Mouse (Mus musculus) activated CD4-positive, CD25-positive, alpha-beta regulatory T cell, adult 4 months (primary cell): ENCODE measurements around the gene Uri1. TPM values are rescaled to one million over a fixed set of nuclear protein-coding genes. Genes with fewer than 3 reads are reported as not detected.

ENCODE experiments used
- ATAC-seq: one replicate; pipeline ENCODE4 v1.8.0; 2017
- polyA plus RNA-seq, 2 experiments: library from polyadenylated mRNA; unstranded; fragments of 100-300 nt; shearing (Covaris generic); gene quantifications; one replicate each; pipeline ENCODE4 v1.2.1; 2017

Uri1 gene
- polyA plus RNA-seq: 10 to 100 TPM; 12.3 to 21.5 TPM

DNA sequence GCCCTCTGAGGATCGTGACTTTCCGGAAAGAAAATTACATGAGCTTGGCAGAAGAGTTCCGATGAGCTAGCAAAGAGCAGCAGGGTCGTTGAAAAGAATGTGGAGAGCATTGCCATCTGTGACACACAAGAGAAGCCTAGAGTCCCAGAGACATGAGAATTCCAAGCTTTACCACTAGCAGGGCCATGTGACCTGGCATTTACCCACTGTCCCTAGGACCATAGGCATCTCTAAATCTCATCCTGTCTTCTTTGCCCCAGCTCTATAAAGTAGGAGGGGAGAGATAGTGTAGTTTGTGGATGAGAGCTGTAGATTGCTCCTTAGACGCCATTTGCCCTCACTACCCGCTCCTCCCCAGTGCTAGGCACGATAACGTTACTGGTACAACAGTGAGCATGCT is at the start of gene Uri1:
Gene Uri1, minus strand, starts transcription at position 101 of the 400 bp plus-strand sequence.
- no peak for ATAC-seq

DNA sequence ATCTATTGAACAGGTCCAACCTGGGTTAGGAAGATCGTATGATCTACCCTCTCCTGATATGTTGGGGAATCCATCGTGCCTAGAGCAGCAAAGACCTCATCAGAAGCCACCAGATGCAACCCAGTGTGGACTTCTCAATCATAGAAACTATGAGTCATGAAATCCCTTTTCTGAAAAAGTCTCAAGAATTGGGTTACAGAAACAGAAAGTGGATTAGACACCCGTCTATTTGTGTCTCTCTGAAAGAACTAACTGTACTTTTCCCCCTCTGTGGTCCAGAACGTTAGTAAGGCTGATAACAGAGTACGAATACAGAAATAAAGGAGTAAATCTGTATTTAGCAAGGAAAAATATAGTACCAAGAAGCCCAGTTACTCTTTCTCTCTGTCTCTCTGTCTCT is 47.7 kb upstream of the Uri1 start:
- peak; percentile 52 for ATAC-seq

DNA sequence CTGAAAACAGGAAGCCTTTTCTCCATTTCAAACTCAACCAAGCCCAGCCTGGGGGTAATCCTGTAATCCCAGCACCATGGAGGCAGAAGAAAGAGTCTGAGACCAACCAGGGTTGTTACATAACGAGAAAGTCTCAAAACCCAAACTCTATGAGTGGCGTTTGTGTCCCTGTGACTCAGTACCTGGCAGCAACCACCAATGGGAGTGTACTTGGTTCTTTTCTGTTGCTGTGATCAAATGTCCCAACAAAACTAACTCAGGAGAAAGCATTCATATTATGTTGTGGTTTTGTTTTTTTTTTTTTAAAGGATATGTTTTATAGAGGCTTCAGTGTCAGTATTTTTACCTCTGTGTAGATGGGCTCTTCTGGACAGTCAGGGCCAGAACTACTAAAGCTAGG is 47.3 kb upstream of the Uri1 start:
- no peak for ATAC-seq

DNA sequence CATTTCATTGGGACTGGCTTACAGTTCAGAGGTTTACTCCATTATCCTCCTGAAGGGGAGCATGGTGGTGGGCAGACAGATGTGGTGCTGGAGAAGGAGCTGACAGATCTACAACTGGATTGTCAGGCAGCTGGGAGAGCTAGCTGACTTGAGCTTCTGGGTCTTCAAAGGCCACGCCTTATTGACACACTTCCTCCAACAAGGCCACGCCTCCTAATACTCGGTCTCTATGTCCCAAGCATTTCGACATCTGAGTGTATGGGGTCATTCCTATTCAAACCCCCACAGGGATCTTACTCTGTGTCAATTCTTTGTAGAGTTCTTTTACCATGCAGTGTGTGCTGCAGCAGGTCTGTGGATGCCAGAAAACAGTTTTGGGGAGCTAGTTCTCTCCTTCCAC is 41.1 kb upstream of the Uri1 start:
- no peak for ATAC-seq

DNA sequence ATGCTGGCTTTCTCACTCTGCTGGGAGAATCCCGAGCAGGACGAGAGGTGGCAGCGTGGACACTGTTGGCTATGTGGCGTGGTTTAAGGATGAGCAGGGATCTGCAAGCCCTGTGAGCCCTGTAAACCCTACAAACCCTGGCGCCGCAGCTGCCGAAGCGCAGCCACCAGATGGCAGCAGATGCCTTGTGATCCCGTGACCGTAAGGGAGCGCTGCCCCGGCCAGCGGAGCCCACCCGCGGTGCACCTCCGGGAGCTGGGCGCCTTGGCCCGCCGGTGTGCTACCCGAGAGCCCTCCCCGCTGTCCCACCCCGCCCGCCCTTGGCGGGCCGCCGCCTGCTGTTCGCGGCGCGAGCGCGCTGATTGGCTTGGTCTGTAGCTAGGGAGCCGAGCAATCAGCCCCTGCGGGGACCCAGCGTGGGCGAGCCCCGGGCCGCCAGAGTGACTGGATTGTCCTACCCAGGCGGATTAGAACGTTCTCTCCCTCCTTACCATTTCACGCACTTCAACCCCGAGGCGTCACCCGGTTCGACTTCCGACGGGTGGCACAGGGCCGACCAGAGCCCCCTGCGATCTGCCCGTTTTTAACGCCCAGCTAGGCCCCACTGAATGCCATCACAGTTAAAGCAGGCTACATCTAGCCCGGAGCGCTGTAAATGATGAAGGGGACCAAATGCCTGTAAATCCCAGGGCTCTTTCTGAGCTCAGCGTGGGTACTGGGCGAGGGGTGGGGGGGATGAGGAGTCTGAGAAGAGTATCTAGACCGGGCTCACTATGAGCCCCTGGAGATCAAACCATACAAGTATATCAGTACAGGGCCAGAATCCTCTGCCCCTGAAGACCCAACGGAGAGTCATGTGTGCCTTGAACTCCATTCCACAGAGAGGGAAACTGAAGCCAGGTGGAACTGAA is 38.0 kb upstream of the Uri1 start:
- ATAC-seq: peak; percentile 81

DNA sequence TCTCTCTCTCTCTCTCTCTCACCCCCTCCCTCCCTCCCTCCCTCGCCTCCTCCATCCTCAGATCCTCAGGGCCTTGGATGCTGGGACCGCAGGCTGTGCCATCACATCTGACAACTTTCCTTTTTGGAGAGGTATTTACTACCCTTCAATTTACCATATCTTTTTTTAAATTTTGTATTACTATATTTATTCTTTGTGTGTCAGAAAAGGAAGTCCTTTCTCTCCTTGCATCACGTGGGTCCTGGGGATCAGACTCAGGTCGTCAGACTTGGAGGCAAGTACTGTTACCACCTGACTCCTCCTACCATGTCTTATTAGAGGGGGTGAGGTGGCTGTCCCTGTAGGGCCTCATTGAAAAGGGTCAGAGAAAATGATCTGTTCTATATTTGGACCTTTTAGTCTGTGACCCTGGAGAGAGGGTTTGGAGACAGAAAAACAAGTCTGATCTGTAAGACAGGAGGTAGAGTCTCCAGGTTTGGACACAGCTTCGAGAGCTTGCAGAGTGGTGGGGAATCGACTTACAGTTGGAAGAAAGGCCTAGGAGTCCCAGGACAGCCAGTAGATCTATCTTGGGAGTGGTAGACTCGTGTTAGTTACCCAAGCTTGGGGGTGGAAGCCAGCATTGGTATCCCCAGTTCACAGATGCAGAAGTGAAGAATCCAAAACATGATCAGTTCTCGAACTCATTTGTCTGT is 36.4 kb upstream of the Uri1 start:
- no peak for ATAC-seq

DNA sequence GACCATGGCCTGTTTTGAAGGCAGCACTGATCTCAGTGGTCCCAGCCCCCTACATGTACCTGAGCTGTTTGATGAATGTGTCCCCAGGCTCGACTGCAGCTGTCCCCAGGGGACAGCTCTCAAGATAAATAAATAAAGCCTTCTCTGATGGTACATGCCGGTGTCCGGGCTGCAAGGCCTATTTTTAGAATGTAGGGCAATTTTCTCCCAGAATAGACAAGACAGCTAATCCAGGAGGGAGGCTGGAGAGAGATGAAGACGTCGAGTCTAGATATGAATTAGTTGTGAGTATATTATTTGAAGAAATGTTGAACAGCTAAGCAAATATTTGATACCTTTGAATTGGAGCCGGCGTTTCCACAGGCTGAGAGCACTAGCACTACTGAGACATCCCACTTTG is 35.7 kb upstream of the Uri1 start:
- ATAC-seq: no peak

DNA sequence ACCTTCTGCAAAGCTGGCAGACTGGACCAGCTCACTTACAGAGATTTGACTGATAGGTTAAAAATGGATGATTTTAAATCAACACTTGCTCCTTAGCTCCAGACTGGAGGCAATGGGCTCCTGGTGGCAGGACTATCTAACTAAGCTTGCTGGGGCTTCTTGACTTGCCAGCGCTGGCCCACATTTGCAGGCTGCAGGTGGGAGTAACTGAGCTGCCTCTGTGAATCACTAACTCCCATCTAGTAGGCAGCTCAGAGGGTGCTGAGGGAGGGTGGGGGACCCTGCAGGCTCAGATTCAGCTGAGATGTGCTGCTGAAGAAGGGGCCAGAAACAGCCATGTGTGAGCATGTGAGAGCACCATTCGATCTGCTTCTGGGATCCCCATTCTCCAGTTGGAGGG is 32.6 kb upstream of the Uri1 start:
- no peak for ATAC-seq

DNA sequence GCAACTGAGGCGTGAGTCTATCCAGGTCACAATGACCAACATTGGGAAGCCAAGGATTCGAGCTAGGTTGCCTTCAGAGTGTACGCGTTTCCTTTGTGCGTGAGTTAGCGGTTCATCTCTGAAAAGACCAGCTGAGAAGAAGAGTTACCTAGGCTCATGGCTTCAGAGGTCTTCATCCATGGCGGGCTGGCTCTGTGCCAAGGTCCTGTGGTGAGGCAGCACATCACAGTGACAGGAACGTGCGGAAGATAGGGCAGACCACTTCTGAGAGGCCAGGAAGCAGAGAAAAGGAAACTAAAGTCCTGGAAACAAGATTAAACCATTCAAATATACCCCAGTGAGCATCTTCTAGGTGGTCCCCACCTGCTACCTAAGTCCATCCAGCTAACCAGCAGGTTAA is 30.9 kb upstream of the Uri1 start:
- no peak for ATAC-seq

DNA sequence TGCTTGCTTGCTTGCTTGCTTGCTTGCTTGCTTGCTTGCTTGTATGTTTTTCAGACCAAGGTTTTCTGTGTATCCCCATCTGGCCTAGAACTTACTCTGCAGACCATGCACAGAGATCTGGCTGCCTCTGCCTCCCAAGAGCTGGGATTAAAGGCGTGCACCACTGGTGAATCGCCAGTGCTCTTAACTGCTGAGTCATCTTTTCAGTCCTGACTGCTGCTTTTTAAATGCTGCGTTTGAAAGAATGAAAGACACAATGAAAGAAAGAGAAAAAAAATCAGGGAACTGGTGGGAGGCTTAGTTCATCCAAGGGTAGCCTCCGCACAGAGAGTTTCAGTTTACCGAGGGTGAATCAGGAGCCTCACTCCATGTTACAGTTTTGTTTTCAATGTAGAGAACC is 23.9 kb upstream of the Uri1 start:
- ATAC-seq: no peak

DNA sequence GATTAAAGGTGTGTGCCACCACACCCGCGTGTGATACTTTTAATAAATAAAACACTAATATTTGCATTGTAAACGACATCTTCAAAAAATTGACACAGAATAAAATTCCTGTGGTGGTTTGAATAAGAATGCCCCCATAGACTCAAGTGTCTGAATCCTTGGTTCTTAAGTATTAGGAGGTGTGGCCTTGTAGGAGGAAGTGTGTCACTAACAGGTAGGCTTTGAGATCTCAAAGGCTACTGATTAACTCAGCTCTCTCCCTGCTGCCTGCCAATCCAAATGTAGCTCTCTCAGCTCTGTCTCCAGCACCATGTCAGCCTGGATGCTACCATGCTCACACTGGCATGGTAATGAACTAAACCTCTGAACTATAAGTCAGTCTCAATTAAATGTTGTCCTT is 17.9 kb upstream of the Uri1 start:
- no peak for ATAC-seq

DNA sequence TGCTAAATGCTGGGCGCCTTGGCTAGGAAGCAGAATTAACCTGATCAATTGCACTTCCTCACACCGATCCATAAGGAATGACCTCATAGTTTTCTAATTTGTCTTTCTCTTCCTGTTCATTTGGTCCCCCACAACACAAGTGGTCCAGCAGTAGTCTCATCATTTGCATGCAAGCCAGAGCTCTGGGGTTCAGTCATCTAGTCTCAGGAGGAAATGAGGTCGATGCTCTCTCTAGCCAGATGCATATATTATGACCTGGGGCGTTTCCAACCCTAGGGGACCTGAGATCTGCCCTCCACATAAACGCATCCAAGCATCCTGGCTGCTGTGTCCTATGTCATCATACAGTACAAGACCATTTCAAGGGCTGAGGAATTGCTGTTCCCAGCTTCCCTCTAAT is 14.2 kb upstream of the Uri1 start:
- ATAC-seq: no peak

DNA sequence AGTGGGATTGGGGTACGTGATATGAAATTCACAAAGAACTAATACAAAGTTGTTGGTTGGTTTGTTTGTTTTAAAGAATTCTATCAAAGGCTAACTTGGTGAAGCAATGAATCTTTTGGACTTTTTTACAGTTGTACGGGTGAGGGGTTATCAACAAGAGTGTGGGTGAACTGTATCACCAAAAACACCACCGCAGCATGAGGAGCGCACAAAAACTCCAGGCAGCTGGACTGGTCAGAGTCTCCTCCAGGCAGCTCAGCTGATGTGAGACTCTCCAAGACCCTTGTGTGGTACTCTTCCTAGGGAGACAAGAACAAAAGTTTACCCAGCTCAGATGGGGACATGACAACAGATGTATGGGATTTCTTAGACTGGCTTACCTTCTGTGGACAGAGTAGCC is 7.8 kb upstream of the Uri1 start:
- no peak for ATAC-seq

DNA sequence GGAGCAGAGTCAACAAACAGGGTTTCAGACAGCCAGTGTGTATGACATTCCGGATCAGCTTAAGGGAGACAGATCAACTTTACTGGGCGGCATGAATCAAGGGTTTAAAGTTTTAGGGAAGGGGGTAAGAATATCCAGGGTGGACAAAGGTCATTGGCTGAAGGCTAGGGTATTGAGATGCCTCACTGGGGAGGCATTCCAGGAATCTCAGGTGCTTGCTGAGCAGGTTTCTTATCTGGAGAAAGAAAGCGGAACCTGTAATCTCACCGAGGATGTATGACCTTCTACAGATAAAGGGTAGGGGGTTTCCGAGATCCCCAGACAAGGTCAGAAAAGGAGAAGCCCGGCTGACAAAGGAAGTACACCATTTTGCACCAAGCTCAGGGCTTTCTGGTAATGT is 7.3 kb upstream of the Uri1 start:
- ATAC-seq: no peak

DNA sequence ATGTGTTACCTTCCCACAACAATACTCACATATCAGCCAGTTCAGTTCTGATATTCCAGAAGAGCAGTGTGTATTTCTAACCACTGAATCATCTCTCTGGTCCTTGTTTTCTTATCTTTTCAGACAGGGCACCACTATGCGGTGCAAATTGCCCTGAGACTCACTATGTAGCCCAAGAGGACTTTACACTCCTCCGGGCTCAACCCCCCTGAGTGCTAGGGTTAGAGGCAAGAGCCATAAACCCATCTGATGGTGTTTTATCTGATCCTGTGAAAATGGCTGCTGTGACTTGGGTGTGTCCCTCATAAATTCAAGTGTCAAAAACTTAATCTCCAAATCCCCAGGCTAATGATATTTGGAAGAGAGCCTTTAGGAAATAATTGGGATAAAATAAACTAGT is 6.6 kb upstream of the Uri1 start:
- no peak for ATAC-seq

DNA sequence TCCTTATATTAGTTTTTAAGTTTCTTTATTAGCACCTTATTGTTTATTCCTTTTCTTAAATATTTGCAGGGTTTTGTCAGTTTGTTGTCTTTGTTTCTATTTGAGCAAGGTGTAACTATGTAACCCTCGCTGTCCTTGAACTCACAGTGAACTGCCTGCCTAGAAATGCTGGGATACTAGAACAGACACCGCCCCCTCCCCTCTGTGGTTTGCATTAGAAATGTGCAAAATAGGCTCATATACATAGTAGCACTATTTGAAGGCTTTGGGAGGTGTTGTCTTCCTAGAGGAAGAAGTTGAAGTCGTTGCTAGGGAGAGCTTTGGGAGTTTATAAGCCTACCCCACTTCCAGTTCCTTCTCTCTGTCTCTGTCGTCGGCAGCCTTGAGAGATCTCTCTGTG is 5.7 kb upstream of the Uri1 start:
- ATAC-seq: no peak

DNA sequence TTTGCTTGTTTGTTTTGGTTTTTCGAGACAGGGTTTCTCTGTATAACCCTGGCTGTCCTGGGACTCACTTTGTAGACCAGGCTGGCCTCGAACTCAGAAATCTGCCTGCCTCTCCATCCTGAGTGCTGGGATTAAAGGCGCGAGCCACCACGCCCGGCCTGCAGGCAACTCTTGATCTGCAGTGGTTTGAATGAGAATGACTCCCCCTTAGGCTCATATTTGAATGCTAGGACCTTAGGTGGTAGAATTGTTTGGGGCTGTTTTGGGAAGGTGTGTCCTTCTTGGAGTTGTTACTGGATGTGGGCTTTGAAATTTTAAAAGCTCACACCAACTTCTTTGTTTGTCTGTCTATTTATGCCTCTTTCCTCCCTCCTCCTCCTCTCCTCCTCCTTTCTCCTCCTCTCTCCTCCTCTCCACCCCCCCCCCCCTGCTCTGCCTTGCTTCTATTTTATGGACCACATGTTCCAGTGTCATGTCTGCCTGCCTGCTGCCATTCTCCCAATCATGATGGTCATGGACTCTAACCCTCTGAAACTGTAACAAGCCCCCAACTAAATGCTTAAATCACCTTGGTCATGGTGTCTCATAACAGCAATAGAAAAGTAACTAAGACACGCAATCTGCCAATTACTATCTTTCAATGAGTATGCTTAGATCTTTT is 4.7 kb upstream of the Uri1 start:
- no peak for ATAC-seq

DNA sequence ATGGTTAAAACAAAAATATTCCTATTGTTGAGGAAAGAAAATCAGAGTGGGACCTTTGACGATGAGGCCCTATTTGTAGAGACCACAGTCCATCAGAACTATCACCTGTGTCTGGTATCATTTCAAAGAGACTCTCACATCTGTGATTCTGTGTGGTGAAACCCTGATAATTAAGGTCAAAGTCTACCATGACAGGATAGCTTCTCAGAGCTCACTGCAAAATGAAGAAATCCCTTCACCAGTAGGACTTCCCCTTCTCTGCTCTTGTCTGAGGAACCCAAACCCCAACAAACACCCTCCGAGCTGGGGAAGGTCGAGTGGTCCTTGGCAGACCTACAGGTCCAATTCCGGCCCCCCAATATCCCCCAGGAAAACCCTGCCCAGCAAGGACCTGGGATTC is 1.5 kb upstream of the Uri1 start:
- ATAC-seq: no peak

DNA sequence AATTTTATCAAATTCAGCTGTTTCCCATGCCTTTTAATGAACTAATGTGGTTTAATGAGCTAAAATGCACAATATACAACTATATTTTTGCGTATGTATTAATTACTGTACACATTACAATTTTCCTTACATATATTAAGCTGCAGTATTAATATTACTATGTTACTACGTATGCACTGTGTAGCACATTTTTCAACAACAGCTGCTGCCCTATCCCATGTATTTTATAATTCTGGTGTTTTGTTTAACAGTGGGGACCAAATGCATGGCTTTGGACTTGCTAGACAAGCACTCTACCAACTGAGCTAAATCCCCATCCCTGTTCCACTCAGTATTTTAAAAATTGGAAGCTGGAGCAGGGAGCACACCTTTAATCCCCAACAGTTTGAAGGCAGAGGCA is 3.6 kb downstream of the Uri1 start:
- ATAC-seq: no peak

DNA sequence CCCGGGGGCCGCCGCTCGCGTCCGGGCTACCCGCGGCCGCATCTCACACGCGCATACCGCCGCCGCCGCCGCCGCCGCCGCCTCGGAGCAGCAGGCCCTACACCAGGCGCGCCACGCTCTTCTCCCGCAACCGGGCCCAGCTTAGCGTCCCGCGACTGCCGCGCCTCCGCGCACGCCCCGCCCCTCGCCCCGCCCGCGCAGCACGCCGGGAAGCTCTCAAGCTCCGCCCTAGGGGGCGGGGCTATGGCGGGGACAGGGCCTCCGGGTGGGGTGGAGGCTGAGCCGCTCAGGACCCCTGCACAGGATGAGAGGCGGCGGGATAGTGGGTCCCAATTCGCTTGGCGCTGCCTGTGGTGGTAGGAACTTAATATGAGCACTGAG is 4.0 kb downstream of the Uri1 start:
- peak; percentile 73 for ATAC-seq

DNA sequence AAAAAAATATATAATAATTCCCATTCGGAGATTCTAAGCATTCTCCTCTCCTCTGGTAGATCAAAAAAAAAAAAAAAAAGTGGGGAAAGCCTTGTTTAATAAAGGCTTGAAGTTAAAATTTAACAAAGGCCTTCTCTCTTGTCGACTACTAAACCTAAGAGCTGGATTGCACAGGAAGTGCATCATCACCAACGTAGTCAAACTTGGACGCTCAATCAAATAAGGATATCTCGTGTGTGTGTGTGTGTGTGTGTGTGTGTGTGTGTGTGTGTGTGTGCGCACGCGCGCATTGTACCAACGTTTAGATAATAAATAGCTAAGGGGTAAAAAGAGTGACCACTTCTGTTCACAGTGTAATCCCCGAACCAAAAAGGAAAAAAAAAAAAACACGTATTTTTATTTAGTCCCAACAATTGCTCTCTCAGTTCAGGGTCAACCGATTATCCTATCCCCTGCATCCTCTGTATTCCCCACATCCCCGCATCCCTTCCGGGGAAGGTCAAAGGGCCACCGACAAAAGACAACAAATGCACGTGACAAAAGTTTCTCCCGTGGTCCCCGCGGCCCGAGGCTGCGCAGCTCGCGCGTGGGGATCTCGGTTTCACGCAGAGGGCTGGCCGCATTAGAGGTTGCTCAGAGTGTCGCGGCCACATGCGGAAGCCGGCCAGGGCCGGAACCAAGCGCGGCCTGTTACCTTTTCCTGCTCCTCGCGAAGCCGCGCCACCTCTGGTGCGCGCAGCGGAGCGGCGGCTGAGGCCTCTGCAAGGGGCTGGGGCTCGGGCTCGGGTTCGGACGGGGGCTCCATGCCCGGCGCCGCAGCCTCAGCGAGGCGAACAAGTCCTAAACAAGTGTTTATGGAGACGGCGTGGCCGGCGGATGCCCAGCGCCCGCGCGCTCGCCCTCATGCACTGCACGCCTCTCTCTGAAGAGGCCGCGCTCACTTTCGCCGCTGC is 4.7 kb downstream of the Uri1 start:
- peak; percentile 75 for ATAC-seq

DNA sequence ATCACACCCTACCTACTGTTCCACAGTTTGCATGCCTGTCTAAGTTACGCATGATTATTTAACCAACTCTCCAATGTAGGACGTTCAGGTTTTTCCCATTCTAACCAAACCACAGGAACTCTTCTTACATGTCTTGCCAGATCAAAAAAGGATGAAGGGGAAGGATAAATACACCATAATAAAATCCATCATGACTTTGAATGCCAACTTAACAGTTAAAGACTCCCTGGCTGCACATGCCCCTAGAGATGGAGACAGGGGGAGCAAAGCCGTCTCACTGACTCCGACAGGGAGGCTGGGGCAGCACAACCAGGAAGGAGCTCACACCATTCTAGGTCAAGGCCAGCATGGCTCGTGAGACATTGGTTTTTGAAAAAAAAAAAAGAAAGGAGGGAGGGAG is 8.0 kb downstream of the Uri1 start:
- ATAC-seq: no peak

DNA sequence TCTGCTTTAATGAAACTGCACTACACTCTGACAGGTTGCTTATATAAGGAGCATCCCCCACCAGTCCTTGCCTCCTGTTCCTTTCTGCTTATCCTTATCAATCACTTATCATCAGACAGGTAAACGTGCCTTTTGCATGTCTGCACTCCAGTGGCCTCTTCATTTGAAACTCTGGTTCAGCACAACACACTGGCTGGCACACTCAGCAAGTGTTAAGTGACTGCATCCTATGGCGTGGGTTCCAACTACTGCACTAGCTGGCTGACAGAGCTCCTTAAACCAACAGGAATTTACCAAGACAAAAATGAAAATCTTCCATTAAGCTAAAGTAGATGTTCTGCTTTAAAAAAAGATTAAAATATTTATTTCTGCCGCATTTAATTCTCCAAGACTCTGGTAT is 9.4 kb downstream of the Uri1 start:
- no peak for ATAC-seq
